Mouse (Mus musculus) lung, adult 2 months (tissue): ENCODE results near the gene Ssh2.

Experiments used
- CTCF ChIP-seq: fragments of 200-500 bp; IDR thresholded peaks from 2 replicates; pipeline ENCODE4 v1.5.1; 2011; ENCODE audit warnings: mild to moderate bottlenecking, low read length, control low read depth; ENCODE audit not compliant: insufficient read depth
- POLR2A ChIP-seq: fragments of 200-500 bp; IDR thresholded peaks from 2 replicates; pipeline ENCODE4 v1.6.1; 2011; ENCODE audit warnings: low read depth, mild to moderate bottlenecking, control low read depth, low read length, borderline replicate concordance; ENCODE audit errors: extremely low read depth

- TF ChIP-seq POLR2A (0 out of 2 replicates have a peak, but pooled peaks have one; percentile 30), CTCF (no peak)
These were observed 277.6 kb downstream of the Ssh2 start, which contains the start of gene Git1 for GRCm38 (mm10) chr11:77493512-77494343.
